Mouse (Mus musculus) spleen, postnatal 4 days (tissue): ENCODE data around the gene Zdhhc3.

Experiments
- DNase-seq, 2 experiments: peaks; one replicate each; pipeline ENCODE4 v3.0.0; 2022; ENCODE audit warnings: low spot score in 2 of 2

The Zdhhc3 gene

DNA sequence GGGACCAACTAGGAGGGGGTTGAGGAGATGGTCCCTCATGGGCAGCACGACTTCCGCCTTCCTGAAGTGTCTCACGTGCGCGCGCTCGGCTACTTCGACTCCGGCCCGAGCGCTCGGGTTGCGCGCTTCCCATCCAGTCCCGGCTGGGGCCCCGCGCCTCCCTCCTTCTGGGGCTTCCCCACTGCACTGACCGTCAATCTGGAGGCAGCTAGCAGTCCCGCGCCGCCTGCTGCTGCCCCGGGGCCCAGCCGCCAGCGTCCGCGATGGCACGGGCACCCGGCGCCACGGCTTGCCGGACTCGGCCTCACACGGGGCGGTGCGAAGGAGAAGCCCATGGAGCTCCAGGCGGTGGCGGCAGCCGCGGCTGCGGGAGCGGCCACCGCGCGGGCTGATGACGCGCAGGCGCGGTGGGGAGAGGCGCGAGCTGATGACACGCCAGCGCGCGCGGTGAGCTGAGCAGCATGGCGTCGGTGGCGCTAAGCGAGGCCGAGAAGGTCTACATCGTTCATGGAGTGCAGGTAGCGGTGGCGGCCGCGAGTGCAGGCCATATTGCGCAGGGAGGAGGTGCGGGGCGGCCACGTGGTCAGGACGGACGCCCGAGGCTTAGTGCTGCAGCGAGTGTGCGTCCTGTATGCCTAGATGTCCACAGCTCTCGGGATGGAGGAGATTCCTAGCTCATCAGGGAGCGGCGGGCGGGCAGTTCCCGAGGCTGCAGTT, at the start of gene Zdhhc3, which contains the start of gene Exosc7:
Zdhhc3 (minus strand) TSS at position 401 of the 717 bp plus-strand sequence.
Exosc7 (plus strand) TSS at position 411 of the 717 bp plus-strand sequence.
- DNase-seq: peak; percentile 84 to 94

GRCm38 (mm10) chr9:123161792-123162191, 48.8 kb upstream of the Zdhhc3 start:
- no peak for DNase-seq

DNA sequence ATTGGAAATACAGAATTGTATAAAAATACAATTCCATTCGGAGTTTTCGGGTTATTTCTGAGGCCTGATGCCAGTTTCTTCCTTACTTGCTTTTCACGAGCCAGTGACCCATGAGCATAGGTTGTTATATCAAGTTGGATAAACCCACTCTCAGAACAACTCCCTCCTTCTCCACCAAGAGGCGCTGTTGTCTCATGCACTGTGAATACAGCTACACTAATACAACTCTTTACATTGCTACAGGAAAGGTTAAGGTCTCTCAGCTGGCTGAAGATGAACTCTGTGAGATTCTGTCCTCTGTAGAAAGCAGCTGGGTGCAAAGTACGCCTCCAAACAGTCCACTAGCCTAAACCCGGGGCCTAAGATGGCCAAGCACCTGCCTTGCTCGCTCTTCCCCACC, 46.3 kb upstream of the Zdhhc3 start:
- DNase-seq: peak; percentile 66 to 76

GRCm38 (mm10) chr9:123158125-123158836, 45.3 kb upstream of the Zdhhc3 start:
- no peak for DNase-seq

DNA sequence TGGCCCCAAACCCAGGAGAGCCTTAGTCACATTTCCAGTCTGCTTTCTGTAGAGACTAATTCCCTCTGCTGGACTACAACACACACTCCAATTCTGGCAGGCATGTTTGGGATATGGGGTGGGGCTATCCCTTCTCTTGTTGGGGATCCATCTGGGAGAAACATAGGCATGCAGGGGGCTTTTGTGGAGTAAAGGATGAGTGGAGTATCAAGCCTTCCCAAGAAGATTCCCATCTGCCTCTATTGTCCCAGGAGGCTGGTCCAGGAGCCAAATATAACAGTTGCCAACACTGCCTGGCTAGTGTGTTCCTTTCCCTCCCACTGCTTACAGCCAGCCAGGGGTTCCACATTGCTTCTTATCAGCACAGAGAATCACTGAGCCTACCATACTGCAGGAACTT, 44.7 kb upstream of the Zdhhc3 start:
- no peak for DNase-seq

DNA sequence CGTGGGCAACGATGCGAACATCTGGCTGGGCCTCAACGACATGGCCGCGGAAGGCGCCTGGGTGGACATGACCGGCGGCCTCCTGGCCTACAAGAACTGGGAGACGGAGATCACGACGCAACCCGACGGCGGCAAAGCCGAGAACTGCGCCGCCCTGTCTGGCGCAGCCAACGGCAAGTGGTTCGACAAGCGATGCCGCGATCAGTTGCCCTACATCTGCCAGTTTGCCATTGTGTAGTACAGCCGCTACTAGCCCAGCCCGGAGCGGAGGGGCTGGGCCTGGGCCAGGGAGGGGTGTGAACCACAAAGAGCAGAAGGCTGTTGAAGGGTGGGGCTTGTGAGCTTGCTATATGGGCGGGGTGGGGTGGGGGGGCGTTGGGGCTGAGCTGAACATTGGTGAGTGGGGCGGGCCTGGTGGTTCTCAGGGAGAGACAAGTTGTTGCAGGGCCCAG, 43.9 kb upstream of the Zdhhc3 start:
- peak; percentile 55 to 73 for DNase-seq

DNA sequence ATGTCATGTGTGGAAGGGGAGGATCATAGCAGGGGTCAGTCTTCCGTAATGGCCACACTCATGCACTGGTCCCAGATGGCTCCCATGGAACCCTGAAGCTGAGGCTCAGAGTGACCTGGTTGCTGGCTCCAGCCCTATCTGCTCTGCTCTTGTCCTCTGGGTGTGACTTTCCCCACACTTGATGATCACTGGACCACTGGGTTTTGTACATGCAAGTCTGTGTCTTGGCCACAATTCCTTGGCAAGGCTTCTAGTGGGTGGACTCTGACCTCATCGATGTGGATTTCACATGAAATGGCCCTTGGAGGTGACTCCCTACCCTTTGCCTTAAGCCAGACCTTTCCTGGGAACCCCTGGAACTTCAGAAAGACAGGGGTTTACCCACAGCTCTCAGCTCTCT, 40.1 kb upstream of the Zdhhc3 start:
- no peak for DNase-seq

GRCm38 (mm10) chr9:123152026-123152425, 39.0 kb upstream of the Zdhhc3 start:
- DNase-seq: no peak

DNA sequence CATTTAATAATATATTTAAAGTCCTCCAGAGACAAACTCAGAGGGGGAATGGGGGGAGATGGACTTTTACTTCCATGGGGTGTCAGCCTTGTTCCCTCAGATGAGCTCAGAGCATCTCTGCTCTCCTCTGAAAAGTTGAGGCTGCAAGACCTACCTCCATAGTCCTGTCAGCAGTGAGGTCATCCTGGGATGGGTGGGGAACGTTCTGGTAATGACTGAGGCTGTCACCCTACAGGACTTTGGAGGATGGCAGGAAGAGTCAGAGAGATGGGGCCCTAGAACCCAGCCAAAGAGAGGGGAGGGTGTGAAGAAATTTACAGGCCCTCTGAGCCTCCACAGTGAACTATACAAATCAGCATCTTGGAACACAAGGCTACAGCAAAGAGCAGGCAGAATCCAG, 38.6 kb upstream of the Zdhhc3 start:
- no peak for DNase-seq

DNA sequence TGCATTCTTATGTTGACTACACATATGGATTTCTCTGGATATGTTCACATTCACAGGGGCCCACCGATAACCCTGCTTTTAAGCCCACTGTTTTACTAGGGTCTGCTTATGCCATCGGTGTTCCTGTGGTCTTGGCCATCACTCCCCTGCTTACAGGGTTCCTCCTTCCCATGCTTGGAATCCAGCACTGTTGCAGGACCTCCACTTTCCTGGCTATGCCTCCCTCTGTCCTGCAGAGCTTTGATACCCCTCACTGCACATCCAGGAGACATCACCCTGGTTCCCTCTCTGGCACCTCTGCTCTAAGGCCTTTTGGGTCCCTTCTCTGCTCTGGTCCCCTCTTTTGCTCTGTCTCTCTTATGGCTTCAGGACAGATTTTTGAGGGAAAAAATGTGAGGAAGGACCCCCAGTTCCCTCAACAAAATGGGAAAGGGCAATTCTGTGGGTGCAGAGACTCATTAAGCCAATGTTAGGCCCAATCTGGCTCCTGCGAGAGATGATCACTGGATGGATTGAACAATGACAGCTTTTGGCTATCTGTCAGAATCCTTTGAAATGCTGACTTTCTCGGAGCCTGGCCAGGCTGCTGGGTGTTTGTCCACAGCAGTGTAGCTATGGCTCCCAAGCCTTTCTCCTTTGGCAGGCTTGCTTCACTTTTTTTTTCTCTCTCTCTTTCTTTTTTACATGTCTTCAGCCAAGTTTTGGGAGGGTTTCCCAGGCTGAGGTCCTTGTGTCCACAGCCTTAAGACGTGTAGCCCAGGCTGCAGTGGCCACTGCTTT, 37.4 kb upstream of the Zdhhc3 start, which contains the start of gene Clec3b:
Clec3b (plus strand) TSS at position 706 of the 780 bp plus-strand sequence.
- DNase-seq: no peak

GRCm38 (mm10) chr9:123148430-123148829, 35.4 kb upstream of the Zdhhc3 start:
- DNase-seq: no peak

DNA sequence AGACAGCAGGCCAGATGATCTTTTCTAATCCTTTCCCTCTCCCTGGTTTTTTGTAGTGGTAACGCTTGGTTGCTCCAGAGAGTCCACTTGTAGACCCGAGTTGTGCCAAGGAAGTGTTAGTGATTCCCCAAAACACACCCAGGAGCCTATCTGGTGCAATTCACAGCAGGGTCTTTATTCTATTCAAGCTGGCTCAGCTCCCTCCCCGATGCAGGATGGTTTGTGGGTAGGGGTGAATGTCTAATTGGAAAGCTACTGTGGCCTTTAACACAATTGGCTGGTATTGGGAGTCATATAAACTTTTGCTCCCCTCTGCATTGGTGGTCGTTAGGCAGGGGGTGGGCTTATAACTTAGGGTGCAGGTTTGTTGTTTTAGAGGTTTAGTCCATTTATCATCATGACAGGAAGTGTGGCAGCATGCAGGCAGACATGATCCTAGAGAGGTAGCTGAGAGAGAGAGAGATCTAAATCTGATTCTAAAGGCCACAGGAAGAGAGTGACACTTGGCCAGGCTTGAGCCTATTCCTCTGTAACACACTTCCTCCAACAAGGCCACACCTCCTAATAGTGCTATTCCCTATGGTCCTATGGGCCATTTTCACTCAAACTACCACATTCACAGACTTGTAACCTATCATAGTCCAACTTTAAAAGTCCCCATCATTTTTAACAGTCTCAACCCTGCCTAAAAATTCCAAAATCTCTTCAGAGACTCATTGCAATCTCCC, 27.0 kb upstream of the Zdhhc3 start:
- no peak for DNase-seq

DNA sequence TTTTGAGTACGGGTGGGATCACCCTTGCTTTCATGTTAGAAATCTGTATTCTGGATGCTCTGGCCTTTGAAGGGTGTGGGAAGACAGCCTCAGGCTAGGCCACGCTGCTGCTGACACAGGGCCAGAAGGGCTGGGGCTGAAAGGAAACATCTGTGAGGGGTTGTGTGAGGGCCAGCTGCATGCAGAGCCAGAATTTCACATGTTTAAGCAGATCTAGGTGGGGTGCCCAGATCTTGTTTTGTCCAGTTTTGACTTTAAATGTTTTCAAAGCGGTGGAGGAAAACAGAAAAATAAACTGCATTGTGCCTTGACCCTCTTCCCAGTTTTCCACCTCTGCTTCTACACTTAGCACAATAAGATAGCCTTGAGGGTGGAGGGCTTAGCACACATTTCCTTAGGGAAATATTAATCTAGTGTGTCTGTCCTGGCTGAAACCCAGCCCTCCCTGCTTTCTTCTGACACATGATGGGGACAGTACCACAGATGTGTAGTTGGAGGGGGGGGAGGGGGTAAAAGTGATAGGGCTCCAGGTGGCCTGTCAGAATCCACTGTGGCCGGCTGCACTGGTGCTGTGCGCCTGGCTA, 26.0 kb upstream of the Zdhhc3 start:
- no peak for DNase-seq

DNA sequence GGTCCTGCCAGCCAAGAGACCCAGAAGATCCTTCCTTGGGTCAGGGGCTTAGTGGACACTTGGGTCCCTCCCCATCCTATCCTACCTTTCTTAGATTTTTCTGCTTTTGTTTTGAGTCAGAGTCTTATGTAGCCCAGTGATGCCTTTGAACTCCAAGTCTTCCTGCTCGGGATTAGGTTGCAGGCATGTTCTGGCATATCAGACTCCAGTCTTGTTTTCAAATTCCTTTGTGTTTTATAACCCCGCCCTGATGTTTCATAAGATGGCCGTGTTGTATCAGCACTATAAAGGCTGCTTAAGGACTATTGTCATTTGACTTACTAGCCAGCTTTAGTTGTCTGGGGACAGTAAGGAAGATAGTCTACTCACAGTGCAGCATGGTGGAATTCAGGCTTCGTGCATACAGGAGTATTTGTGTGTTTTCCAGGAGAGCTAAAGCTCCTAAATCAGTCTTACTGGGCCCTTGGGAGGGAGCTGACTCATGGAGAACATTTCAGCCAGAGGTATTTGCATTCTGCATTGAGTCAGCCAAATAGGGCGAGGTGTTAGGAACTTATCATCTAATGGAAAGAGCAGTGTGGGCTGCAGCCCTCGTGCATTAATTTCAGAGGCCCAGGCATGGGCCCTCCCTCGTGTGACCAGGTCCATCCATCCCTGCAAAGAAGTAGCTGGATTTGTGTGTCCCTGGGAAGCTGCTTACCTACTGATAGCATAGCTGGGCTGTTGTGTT, 24.1 kb upstream of the Zdhhc3 start:
- no peak for DNase-seq

DNA sequence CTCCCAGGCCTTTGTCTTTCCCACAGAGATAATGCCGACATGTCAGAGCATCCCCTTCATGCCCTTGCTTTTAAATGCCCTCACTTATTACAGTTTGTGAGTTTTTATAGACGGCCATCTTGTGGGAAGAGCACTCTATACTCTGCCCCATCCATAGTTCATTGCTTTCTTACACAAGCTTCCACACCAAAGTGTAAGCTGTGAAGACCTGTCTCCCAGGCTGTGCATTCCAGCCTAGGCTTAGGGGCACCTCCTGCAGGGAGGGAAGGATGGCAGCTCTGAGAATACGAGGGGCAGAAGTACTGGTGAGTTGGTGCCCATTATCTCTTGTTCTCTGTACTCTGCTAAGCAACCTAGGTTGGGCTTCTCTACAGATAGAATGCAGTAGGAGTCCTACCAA, 20.0 kb upstream of the Zdhhc3 start:
- no peak for DNase-seq

- no peak for DNase-seq
These were observed 14.7 kb upstream of the Zdhhc3 start for GRCm38 (mm10) chr9:123127663-123128062.

GRCm38 (mm10) chr9:123124413-123124981, 11.5 kb upstream of the Zdhhc3 start:
- DNase-seq: no peak

- DNase-seq: no peak
These were observed 10.8 kb upstream of the Zdhhc3 start for GRCm38 (mm10) chr9:123123571-123124412.

DNA sequence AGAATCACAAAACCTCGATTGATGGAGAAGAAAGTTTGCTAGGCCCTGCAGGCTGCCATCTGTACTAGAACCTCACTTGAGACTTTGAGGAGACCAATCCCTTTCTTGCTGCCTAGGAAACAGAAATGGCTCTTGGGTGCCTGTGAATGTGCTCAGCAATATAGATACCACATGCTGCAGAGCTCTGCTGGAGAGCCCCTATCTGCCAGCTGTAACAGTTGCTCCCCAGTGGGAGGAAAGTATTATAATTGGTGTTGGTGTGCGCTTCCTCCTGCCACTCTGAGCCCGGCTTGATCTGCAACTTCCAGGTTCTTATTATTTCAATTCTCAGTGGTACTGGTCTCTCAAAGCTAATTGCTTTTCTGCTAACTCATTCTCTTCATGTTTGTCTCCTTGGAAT, 10.0 kb upstream of the Zdhhc3 start:
- no peak for DNase-seq
